Mouse (Mus musculus): ENCODE data around the gene Ugt2a3. TPM values are rescaled to one million over a fixed set of nuclear protein-coding genes. Genes with fewer than 3 reads are reported as not detected.
"Not testable (repeated sequence)": the region's sequence is repeated elsewhere in the genome, so short reads cannot be mapped to it uniquely, and the experiment has no call there.

Gene Ugt2a3
- not detected in 2 replicates for total RNA-seq (2017)

DNA sequence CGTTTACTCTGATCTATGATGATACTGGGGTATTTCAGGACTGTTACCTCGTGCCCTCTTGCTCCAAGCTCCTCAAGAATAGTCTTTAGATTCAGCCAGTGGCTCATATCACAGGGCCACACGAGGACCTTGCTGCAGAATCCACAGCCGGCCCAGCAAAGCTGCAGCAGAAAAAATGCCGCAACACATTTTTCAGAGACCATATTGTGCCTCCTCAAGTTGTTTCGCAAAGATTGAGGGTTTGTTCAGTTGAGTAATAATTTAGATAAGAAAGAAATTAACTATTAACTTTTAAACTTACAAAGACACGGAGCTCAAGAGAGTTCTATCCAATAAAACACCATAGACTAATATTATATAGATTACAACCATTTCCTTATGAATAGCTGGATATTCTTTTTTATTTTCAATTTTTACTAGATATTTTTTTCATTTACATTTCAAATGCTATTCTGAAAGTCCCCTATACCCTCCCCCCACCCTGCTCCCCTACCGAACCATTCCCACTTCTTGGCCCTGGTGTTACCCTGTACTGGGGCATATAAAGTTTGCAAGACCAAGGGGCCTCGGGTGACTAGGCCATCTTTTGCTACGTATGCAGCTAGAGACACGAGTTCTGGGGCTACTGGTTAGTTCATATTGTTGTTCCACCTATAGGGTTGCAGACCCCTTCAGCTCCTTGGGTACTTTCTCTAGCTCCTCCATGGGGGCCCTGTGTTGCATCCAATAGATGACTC, at the start of gene Ugt2a3:
Gene Ugt2a3, minus strand, starts transcription at position 235 of the 737 bp plus-strand sequence.
- no peak for ATAC-seq (replicated peaks in 1 of 2; ENCODE audit: insufficient read depth in 1 of 2, low FRiP score in 2 of 2, low TSS enrichment in 1 of 2, low read depth in 1 of 2, poor library complexity in 2 of 2, severe bottlenecking in 2 of 2)

DNA sequence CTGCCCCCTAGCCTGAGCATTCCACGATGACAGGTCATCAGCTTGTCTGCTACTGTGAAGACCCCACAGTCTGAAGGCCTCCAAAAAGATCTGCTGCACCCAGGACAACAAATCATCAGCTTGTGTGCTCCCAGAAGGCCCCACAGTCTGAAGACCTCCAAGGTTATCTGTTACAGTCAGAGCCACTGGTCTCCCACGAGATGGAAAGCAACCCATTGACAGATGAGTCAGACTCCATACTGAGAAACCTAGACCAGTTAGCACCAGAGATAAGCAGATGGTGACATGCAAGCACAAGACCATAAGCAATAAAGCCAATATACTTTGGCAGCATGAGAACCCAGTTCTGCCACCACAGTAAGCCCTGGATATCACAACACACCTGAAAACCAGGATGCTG, 43.2 kb upstream of the Ugt2a3 start:
- ATAC-seq (replicated peaks in 1 of 2; ENCODE audit: insufficient read depth in 1 of 2, low FRiP score in 2 of 2, low TSS enrichment in 1 of 2, low read depth in 1 of 2, poor library complexity in 2 of 2, severe bottlenecking in 2 of 2), result no peak

DNA sequence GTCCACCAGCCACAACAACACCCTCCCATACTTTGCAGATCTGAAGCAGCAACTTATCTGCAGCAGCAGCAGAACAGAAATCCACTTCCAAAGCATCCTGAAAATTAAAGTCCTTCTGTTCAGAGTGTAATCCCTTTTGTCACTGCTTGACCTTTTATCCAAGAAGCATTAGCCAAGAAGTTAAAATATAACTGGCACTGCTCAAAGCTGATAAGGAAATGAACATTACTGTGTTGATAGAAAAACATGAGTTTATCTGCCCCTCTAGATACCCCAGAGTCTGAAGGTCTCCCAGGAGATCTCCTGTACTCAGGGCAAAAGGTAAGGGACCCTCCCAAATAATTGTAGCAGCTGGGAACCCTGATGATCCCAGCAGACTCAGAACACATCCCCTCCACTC, 42.8 kb upstream of the Ugt2a3 start:
- no peak for ATAC-seq (replicated peaks in 1 of 2; ENCODE audit: insufficient read depth in 1 of 2, low FRiP score in 2 of 2, low TSS enrichment in 1 of 2, low read depth in 1 of 2, poor library complexity in 2 of 2, severe bottlenecking in 2 of 2)

DNA sequence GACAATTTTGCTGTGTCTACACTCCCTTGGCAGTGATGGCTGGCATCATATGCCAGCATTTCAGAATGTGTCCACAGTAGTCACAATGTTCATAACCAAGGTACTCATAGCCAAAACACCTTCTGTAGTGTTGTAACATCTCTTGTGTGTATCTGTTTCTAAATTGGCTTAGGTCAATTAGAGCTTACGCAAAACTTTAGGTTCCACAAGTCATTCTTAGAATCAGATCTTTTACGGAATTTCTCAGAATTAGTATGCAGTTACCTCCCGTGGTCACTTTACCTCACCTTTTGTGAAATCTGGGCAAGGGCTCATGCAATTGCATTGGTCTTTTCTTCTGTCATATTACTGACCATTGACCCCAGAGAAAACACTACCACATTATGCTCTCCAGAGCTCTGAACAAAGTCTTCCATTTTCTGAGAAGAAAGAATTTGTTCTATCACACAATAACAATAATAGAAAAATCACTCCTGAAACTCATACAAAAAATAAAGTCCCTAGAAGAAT, 38.9 kb upstream of the Ugt2a3 start:
- ATAC-seq (replicated peaks in 1 of 2; ENCODE audit: insufficient read depth in 1 of 2, low FRiP score in 2 of 2, low TSS enrichment in 1 of 2, low read depth in 1 of 2, poor library complexity in 2 of 2, severe bottlenecking in 2 of 2), result no peak

DNA sequence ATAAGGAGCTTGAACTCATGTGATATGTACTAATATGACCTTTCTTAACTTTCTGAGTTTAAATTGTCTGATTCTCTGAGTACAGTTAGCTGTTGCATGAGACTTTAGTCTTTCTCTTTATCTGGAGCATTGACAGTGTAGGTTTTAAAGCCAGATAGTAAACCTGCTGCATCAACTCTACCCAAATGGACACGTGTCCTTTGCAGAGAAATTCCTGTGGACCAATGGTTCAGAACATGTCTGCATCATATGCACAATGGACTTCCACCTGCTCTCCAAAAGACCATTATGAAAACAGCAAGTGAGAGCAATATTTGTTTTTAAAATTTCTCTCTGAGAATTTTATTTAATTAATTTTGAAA, 36.5 kb upstream of the Ugt2a3 start:
- no peak for ATAC-seq (replicated peaks in 1 of 2; ENCODE audit: insufficient read depth in 1 of 2, low FRiP score in 2 of 2, low TSS enrichment in 1 of 2, low read depth in 1 of 2, poor library complexity in 2 of 2, severe bottlenecking in 2 of 2)

DNA sequence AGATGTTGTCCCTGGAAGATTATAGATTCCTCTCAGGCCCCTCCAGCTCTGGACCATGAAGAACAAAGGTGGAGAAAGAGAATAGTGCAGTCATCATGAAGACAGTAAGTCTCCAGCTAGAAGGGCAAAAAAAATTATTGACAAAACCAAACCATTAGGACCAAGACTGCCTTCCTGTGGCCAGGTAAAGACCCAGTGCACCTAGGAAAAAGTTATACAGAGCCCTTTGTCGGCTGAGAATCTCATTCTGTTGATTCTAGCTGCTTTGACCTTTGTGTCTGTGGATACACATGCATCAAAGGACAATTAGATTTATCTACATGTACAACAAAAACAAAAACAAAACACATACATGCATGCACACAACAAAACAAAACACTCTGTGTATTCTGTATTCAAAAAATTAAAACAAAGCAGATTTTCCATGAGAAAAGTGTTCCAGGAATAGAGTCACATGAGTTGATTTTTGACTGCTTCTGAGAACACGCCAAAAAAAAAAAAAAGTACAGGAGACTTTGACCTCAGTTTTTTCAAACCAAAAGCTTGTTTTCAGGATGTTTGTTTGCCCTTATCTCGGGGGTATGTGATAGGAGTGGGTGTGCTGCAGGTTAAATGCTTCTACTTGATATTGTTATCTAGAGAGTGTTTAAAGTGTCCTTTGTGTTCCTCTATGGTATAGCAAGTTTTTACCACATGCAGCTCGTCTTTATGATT, 36.0 kb upstream of the Ugt2a3 start:
- ATAC-seq (replicated peaks in 1 of 2; ENCODE audit: insufficient read depth in 1 of 2, low FRiP score in 2 of 2, low TSS enrichment in 1 of 2, low read depth in 1 of 2, poor library complexity in 2 of 2, severe bottlenecking in 2 of 2), result not testable (repeated sequence)

DNA sequence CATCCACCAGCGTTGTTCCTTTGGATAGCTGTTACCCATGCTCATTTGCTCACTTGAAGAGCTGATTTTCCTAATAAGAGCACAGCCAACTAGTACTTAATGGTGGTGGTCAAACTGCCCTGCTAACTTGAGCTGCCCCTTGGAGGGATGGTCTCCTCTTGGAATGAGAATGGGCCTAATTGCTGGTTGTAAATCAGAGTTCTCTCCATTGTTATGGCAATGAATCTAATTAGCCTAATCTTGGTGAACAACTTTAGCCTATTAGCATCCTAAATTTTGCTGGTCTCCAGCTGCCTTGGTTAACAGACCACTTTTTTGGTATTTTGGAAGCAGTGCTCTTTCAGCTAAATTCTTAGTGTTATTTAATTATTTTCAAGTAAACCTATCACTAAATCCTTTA, 13.4 kb upstream of the Ugt2a3 start:
- no peak for ATAC-seq (replicated peaks in 1 of 2; ENCODE audit: insufficient read depth in 1 of 2, low FRiP score in 2 of 2, low TSS enrichment in 1 of 2, low read depth in 1 of 2, poor library complexity in 2 of 2, severe bottlenecking in 2 of 2)

DNA sequence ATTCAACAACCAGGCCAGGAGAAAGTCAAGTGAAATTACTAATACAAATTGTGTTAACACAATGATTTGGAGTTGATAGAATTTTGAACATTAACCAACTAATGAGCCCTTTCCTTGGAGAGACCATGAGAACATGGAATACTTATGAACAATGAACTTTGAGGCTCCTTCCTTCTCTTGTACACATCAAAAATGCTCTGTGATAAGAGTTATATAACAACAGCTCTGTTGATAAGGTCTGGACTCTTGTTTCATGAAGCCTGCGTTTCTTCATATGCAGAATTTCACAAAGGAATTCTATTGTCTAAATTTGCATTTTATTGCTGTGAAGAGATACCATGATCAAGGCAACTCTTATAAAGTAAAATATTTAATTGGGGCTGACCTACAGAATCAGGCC, 12.2 kb upstream of the Ugt2a3 start:
- ATAC-seq (replicated peaks in 1 of 2; ENCODE audit: insufficient read depth in 1 of 2, low FRiP score in 2 of 2, low TSS enrichment in 1 of 2, low read depth in 1 of 2, poor library complexity in 2 of 2, severe bottlenecking in 2 of 2), result not testable (repeated sequence)

DNA sequence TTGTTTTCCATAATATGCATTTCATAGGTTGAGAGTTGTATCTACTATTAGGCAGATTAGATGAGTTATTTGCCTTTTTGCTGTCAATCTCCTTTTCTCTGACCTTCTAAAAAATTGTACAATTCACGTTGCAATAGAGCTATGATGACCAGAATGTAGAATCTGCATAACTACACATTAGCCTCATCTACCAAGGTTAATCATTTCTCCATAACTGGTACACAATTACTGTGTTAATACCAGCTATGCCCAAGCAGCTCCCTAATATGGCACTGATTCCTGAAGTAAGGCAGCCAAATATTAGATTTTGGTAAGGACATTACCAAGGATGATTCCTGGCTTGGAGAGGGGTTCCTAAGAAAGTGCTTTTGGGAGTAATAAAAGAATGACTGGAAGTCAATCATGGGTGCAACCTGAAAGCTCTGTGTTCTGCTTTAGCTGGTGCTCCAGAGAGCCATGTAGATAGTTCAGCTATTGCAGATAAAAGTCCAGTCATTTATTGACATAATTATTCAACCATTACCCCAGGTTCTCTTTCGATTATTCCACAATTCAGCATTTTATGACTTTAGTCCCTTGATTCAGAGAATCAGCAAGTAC, 10.6 kb upstream of the Ugt2a3 start:
- ATAC-seq (replicated peaks in 1 of 2; ENCODE audit: insufficient read depth in 1 of 2, low FRiP score in 2 of 2, low TSS enrichment in 1 of 2, low read depth in 1 of 2, poor library complexity in 2 of 2, severe bottlenecking in 2 of 2), result not testable (repeated sequence)

DNA sequence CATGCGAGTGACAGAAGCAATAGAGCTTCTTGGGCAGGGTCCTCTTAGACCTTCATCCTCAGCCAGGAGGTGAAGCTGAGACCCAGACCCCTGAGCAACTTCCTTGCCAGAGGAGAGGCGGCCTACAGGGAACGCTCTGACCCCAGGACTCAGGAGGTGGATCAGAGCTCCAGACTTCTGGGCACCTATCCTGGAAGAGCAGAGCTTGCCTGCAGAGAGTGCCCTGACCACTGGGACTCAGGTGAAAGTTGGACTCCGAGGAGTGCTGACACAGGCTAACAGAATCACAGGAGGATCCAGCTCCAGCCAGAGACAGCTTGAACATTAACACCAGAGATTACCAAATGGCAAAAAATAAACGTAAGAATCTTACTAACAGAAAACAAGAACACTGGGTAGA, 3.5 kb upstream of the Ugt2a3 start:
- no peak for ATAC-seq (replicated peaks in 1 of 2; ENCODE audit: insufficient read depth in 1 of 2, low FRiP score in 2 of 2, low TSS enrichment in 1 of 2, low read depth in 1 of 2, poor library complexity in 2 of 2, severe bottlenecking in 2 of 2)

DNA sequence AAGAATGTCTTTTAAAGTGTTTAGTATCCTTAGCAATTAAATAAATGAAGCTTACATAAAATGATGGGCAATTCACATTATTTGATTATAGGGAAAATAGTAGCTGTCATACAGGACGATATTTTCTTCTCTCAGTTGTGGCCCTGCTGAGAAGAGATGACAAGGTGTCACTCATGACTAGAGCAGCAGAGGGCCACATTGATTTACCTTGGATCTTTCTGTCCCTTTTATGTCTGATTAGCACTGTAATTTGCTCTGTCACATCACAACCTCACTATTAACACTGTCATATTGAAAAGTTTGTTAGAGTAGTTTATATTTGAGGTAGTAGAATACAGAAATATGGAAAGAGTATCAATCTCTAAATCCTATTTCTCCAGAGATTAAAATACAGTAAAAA, 1.8 kb downstream of the Ugt2a3 start:
- no peak for ATAC-seq (replicated peaks in 1 of 2; ENCODE audit: insufficient read depth in 1 of 2, low FRiP score in 2 of 2, low TSS enrichment in 1 of 2, low read depth in 1 of 2, poor library complexity in 2 of 2, severe bottlenecking in 2 of 2)

DNA sequence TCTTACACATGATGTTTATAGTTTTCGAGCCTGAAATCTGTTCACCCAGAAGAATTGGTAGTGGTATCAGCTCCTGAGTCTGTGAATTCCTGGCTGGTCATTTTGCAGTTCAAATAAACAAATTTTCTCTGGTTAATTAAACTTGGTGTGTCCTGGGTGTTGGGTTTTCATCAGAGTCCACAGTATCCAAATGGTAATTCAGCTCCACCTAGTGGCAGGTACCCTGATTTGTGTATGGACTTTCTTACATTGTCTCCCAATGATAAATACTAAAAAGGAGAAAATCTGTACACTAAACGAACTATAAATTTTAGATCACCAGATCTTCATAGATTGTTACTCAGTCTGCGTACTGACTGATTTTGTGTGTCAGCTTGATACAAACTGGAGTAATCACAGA, 3.4 kb downstream of the Ugt2a3 start:
- no peak for ATAC-seq (replicated peaks in 1 of 2; ENCODE audit: insufficient read depth in 1 of 2, low FRiP score in 2 of 2, low TSS enrichment in 1 of 2, low read depth in 1 of 2, poor library complexity in 2 of 2, severe bottlenecking in 2 of 2)

DNA sequence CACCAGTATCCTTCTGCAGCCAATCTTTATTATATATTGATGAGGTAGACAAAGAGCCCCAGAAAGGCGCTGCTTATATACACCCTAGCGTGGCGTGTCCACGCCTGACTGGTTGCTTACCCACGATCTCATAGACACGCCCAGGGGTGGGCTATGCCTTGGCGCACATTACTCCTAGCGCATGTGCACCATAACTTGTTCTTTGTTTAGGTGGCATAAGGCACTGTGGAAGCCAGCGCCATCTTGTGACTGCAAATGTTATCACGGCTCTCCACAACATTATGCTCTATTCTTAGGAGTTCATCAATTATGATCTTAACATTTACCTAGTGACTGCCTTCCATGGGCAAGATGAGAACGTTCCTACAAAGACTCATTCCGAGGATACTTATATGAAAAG, 25.6 kb downstream of the Ugt2a3 start:
- no peak for ATAC-seq (replicated peaks in 1 of 2; ENCODE audit: insufficient read depth in 1 of 2, low FRiP score in 2 of 2, low TSS enrichment in 1 of 2, low read depth in 1 of 2, poor library complexity in 2 of 2, severe bottlenecking in 2 of 2)

DNA sequence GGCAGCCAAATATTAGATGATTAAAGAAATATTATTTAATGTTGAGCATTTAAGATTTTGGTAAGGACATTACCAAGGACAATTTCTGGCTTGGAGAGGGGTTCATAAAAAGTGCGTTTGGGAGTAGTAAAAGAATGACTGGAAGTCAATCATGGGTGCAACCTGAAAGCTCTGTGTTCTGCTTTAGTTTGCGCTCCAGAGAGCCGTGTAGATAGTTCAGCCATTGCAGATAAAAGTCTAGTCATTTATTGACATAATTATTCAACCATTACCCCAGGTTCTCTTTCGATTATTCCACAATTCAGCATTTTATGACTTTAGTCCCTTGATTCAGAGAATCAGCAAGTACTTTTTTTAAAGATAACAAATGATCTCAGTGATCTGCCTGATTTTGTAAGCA, 50.8 kb downstream of the Ugt2a3 start:
- ATAC-seq (replicated peaks in 1 of 2; ENCODE audit: insufficient read depth in 1 of 2, low FRiP score in 2 of 2, low TSS enrichment in 1 of 2, low read depth in 1 of 2, poor library complexity in 2 of 2, severe bottlenecking in 2 of 2), result not testable (repeated sequence)

DNA sequence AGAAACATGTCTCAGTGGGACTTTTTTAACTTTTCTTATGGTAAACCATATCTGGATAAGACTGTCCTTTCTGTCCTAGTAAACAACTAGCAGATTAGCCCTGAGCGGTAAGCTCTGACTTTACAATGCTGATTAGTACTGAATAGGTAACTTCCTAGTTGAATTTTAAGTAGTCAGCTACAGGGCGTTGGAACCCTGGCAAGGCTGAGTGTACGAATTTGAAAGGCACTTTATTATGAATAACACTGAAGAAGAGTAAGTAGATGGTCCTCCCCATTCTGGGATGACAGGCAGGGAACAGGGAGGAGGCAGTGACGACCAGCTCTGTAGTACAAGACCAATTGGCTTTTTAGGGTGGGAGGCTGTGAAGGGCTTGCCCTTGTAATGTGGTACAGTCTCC, 61.0 kb downstream of the Ugt2a3 start:
- not testable (repeated sequence) for ATAC-seq (replicated peaks in 1 of 2; ENCODE audit: insufficient read depth in 1 of 2, low FRiP score in 2 of 2, low TSS enrichment in 1 of 2, low read depth in 1 of 2, poor library complexity in 2 of 2, severe bottlenecking in 2 of 2)

DNA sequence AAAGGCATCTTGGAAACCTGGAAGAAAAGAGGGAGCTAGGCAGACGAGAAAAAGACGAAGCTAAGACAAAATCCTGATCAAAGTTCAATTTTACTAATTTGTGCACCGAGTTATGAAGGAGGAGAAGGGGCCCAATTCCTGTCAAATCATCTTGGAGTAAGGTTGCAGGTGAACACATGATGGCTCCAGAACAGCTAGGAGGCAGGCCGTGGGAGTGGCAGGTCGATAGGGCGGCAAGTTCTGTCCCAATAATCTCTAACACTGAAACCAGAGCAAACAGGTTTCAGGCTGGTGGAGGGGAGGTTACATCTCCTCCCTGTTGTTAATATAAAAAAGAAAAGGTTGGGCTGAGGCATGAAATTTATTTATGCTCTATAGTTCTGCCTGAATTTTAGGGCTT, 61.4 kb downstream of the Ugt2a3 start:
- ATAC-seq (replicated peaks in 1 of 2; ENCODE audit: insufficient read depth in 1 of 2, low FRiP score in 2 of 2, low TSS enrichment in 1 of 2, low read depth in 1 of 2, poor library complexity in 2 of 2, severe bottlenecking in 2 of 2), result no peak
